Mouse (Mus musculus) urinary bladder, adult 2 months (tissue): ENCODE results near the gene 5730522E02Rik. TPM values are rescaled to one million over a fixed set of nuclear protein-coding genes. Genes with fewer than 3 reads are reported as not detected.

ENCODE experiments used
- DNase-seq: peaks from one replicate; pipeline ENCODE4 v3.0.0; 2022; ENCODE audit warnings: low spot score
- polyA plus RNA-seq: library from polyadenylated mRNA; depleted of rRNA; stranded (reverse); fragments of >200 nt; gene quantifications from 2 replicates; pipeline ENCODE4 v1.2.3, GENCODE M21; 2012

5730522E02Rik gene
- polyA plus RNA-seq, 1 experiment = 0.07 TPM

- no peak for DNase-seq
Observed at GRCm38 (mm10) chr11:25819789-25820188, 390.8 kb downstream of the 5730522E02Rik start.

DNA sequence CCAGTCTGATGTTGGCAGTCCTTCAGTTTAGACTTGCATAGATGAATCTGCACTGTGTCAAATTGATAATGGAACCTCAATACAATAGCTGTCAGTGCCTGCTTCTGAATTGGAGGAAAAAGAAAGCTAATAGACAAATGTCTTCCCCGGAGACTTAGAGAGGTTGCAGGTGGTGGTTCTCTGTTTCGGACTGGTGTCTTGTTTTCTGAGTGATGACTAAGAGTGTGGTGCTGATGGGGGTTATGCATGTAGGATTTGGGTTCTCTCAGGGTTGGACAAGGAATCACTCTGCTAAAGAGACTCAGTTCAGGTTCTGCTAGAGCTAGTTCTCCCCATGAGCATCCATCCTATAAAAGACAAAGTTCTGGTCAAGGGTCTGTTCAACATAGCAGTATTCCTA, 397.1 kb downstream of the 5730522E02Rik start:
- DNase-seq = no peak

DNA sequence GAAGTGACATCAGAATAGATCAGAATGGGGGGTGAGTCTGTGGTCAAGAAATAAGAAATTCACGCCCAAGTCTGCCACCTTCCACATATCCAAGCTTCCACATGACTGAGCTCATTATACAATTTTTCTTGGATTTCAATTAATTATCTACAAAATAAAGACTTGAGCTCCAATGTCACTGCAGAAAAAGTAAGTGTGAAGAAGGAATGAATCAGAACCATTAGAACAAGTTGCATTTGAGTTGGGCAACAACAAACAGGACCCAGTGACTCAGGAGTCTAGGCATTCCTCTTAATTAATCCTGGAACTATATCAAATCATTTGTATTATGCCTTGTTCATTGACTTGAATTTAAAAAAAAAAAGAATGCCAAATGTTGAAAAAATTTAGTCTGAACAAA, 422.9 kb downstream of the 5730522E02Rik start:
- no peak for DNase-seq

DNA sequence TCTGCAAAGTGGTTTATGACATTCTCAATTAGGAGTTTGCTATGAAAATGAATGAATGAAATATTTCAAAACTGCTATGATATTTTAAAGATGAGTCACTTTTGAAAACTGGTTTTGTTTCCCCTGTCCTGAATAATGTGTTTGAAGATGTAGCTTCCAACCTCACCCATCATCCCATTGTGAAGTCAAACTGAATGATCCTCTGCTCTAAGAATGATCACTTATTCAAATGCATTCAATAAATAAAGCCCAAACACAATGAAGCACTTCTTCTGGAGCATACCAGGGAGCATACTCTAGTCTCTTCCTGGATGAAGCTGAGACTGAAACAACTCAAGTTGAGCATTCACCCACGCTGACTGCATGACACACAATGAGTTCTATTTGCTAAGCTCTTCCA, 438.3 kb downstream of the 5730522E02Rik start:
- no peak for DNase-seq

DNA sequence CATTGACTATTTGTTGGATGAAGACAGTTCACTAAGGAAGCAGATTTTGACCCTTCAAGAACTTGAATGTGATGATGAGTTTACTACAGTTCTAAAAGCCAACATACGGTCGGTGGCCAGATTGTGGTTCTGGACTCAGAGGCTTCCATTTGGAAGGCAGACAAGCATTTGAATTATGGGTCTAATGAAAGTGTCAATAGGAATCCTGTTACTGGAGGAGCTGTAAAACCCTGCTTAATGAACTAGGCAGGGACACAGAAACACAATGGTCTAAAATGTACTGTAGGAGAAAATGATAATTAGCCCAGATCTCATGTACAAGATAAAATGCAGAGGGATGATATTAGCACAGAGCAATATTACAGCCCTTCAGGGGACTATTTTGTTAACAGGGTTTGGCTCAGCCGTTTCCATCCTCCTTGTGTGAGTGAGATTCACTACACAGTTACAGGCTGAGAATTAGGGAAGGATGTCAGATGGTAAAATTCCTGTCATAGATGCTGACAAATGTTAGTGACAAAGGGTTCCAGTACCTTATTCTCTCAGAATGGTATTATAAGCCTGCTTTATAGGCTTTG, 439.5 kb downstream of the 5730522E02Rik start:
- DNase-seq = no peak

DNA sequence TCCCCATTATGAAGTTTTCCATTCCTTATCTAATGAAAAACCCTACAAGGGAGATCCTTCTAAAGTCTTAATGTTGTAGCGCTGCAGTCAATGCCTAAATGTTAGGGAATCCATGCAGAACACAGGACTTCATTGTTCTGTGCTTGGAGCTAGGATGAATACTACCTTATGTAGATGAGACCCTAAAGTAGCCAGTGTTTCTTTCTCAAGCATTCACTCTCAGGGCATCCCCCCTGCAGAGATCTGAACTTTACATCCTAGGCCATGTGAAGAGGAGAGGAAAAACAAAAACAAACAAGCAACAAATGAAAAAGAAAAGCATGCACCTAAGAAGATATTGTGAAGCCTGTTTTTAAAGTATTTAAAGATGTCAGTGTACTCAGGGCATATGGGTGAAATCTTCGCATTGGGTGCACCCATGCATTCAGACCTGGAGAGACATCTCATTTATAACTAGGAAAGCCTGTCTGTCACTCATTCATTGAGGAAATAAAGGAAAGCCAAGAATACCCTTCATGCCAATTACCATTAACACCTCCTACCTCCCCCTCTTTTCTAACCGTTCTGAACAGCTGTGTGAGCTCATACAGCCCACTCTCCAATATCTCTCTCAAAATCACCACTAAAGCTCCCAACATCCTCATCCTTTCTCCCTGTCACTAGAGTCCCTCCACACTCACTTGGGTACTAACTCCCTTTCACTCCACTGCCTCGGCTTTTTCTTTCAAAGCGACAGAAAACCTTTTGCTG, 442.8 kb downstream of the 5730522E02Rik start:
- DNase-seq = no peak

- DNase-seq = no peak
Observed at GRCm38 (mm10) chr11:25753156-25753899, 457.2 kb downstream of the 5730522E02Rik start.

DNA sequence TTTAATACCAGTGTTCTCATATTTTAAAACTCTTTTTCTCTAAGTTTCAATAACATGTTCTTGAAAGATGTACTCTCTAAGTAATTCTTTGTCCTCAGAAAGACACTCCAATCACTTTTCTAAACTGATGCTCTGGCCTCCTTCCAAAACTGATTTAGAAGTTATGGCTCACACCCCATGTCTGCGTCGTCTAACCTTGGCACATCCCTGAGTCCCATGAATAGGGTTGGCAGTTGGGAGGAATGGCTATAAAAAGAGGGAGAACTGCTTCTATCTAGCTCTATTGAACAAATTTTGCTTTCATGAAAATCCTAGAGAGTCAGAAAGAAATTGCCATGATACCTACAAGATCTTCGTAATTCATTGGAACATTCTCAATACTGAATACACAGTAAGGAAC, 458.1 kb downstream of the 5730522E02Rik start:
- DNase-seq = no peak

GRCm38 (mm10) chr11:25747098-25747862, 463.3 kb downstream of the 5730522E02Rik start:
- no peak for DNase-seq

DNA sequence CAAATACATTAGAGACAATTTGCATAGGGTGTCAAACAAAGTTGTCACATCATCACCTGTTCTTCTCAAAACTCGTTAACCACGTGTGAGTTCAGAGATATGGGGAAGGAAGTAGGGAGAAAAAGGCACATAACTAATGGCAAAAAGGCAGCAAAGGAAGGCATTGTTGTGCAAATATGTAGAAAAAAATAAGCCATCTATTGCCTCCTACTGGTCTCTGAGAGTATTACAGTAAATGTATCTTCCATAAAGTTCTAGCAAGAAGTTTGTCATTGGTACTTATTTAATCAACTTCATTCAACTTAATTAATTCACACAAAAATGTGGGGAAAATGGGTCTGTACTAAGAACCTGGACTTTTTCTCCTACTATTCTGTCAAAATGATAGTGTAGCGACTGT, 466.9 kb downstream of the 5730522E02Rik start:
- no peak for DNase-seq

- DNase-seq = no peak
Observed at GRCm38 (mm10) chr11:25737255-25737654, 473.3 kb downstream of the 5730522E02Rik start.

DNA sequence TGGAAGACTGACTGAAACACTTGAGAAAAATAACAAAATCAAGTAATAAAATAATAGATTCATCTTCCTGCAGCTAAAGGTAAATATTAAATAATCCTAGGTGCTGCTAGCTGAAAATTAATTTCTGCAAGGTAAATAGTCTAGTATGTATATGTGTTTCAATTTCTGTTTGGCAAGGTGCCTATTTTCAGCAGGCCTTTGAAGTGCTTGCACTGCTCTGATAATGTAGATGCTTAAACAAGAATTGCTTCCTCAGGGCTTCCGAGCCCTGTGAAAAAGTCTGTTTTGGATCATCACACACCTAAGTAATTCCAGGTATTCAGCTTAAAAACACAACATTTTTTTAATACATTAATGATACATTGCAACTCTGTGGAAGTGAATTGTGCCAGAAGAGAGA, 481.1 kb downstream of the 5730522E02Rik start:
- no peak for DNase-seq

- no peak for DNase-seq
Observed at GRCm38 (mm10) chr11:25715447-25716321, 494.9 kb downstream of the 5730522E02Rik start.

GRCm38 (mm10) chr11:25710559-25710958, 500.0 kb downstream of the 5730522E02Rik start:
- no peak for DNase-seq

DNA sequence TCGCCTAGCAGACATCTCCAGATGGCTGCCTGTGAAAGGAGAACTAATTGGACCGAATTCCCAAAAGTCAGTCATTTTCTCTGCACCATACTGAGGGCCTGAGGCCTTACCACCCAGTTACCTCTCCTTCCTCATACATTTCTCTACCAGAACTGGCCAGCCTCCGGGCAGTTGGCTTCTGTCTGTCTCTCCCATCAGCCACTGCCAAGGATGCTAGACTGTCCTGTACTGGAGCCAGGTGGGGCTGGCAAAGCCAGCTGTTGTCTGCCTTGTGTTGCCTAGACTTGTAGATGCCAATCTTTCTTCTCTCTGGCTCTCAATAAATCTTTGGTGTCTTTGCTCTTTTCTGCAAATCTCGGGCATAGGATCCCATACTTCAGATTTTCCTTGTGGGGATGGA, 500.7 kb downstream of the 5730522E02Rik start:
- no peak for DNase-seq

GRCm38 (mm10) chr11:25704332-25705168, 506.0 kb downstream of the 5730522E02Rik start:
- DNase-seq = no peak

GRCm38 (mm10) chr11:25702791-25703190, 507.8 kb downstream of the 5730522E02Rik start:
- DNase-seq = no peak

- no peak for DNase-seq
Observed at GRCm38 (mm10) chr11:25697508-25698193, 512.9 kb downstream of the 5730522E02Rik start.

GRCm38 (mm10) chr11:25696168-25696567, 514.4 kb downstream of the 5730522E02Rik start:
- DNase-seq = no peak

- DNase-seq = no peak
Observed at GRCm38 (mm10) chr11:25684731-25685130, 525.8 kb downstream of the 5730522E02Rik start.
